Mouse (Mus musculus) forebrain, embryonic 16.5 days (tissue): ENCODE measurements around the gene Mxra7. TPM values are rescaled to one million over a fixed set of nuclear protein-coding genes. Genes with fewer than 3 reads are reported as not detected.

Experiments
- ATAC-seq: fragments of 200-750 bp; cut with Nextera tagmentation; 2 replicates; pipeline ENCODE4 v1.8.0; 2017; ENCODE audit warnings: mild to moderate bottlenecking, moderate library complexity
- H3K27ac ChIP-seq: fragments of 300-500 bp; sonication (generic); 2 replicates; pipeline ENCODE4 v1.5.1; 2014; ENCODE audit warnings: low read length, control low read depth
- H3K27me3 ChIP-seq: fragments of 300-500 bp; sonication (generic); replicated peaks from 2 replicates; pipeline ENCODE4 v1.6.1; 2014; ENCODE audit warnings: low read length; ENCODE audit not compliant: control insufficient read depth, insufficient read depth
- H3K36me3 ChIP-seq: fragments of 300-500 bp; sonication (generic); 2 replicates; pipeline ENCODE4 v1.6.1; 2014; ENCODE audit not compliant: control insufficient read depth, insufficient read depth
- H3K4me1 ChIP-seq: fragments of 300-500 bp; sonication (generic); replicated peaks from 2 replicates; pipeline ENCODE4 v1.6.1; 2014; ENCODE audit warnings: low read length; ENCODE audit not compliant: control insufficient read depth, insufficient read depth
- H3K4me2 ChIP-seq: fragments of 300-500 bp; sonication (generic); 2 replicates; pipeline ENCODE4 v1.6.1; 2014; ENCODE audit warnings: mild to moderate bottlenecking, low read length, control low read depth
- H3K4me3 ChIP-seq: fragments of 300-500 bp; sonication (generic); replicated peaks from 2 replicates; pipeline ENCODE4 v1.5.1; 2014; ENCODE audit warnings: mild to moderate bottlenecking, low read length, control low read depth
- H3K9ac ChIP-seq: fragments of 300-500 bp; sonication (generic); replicated peaks from 2 replicates; pipeline ENCODE4 v1.6.1; 2014; ENCODE audit warnings: low read depth, low read length, control low read depth
- H3K9me3 ChIP-seq: fragments of 300-500 bp; sonication (generic); 2 replicates; pipeline ENCODE4 v1.6.1; 2016; ENCODE audit warnings: low read length; ENCODE audit not compliant: control insufficient read depth
- WGBS: fragments of 180-500 bp; shearing (Covaris S2); extraction: QIAGEN DNeasy Blood & Tissue Kit; methylation state at CpG from one replicate; pipeline ENCODE4 v1.1.7; 2014; 5-methylcytosine and 5-hydroxymethylcytosine counted together
- polyA plus RNA-seq: library from polyadenylated mRNA; unstranded; fragments of >200 nt; fragmentation: Nextera tagmentation; extraction: Ambion mirVana; gene quantifications from 2 replicates; pipeline ENCODE4 v1.2.1, GENCODE M21; 2015

Gene Mxra7
- polyA plus RNA-seq, 1 experiment from 2014 or later: 7.8 TPM

DNA sequence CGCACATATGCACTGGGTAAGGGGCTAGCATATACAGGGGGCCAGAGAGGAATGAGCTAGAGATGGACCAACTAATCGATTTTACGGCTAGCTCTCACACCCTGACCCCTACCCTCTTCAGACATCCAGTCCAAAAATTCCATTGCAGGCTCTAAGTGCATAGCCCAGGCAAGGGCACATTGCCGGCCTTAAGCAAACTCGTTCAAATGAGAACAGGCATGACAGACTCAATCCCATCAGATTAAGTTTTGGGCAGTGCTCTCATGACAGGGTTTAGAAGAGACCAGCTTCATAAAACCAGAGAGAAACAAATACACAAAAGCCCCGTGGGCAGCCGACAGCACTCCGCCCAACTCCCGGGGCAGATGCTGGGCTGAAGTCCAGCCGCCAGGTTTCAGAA is 5.6 kb downstream of the Mxra7 start:
- H3K4me1 ChIP-seq: peaks cover 8% of the 10 kb centered on the region
- no peaks in the 10 kb centered on the region for H3K9me3 ChIP-seq
- H3K4me2 ChIP-seq: no peak overlapping the region
- no peak for ATAC-seq
- no peak overlapping the region for H3K9ac ChIP-seq
- 64% methylated on average over 10 of the region's 10 CpGs for WGBS
- H3K27me3 ChIP-seq: no peaks in the 10 kb centered on the region
- no peak overlapping the region for H3K4me3 ChIP-seq
- no peaks in the 10 kb centered on the region for H3K36me3 ChIP-seq
- no peak overlapping the region for H3K27ac ChIP-seq

DNA sequence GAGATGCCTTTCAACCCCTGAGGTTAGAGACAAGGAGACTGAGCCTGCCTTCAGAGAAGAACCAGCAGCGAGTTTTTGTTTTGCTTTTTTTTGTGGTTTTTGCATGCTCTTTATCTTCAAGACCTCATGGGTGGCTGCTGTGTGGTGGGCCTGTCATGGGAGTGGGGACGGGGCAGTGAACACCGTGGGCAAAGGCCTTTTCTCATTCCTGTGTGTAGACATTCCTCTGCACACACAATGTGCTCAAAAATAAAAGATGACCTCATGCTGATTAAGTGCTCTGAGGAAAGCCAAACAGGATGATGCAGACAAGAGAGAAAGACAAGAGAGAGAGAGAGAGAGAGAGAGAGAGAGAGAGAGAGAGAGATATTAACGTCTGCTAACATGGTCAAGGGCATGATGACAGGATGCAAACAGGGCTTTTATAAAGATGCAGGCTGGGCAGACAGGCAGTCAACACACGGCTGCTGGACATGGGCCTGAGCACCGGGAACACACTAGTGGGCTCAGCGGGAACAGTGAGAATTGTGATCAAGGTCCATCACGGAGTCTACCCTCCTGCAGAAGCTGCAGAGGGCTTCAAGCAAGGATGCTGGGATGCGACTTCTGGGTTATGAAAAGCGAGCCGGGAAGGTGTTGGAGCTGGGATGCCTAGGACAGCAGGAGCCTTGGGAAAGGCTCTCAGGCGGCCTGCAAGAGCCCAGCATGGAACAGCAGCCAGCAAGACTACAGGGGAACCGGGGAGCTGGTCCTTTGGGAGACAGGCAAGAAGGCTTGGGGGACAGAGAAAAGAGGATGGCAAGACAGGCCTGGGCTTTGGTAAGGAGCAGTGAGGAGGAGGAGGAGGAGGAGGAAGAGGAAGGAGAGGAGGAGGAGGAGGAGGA is 6.5 kb downstream of the Mxra7 start:
- H3K27me3 ChIP-seq: no peaks in the 10 kb centered on the region
- 54% methylated on average over 13 of the region's 13 CpGs for WGBS
- no peak for ATAC-seq
- H3K4me2 ChIP-seq: no peak overlapping the region
- H3K9me3 ChIP-seq: no peaks in the 10 kb centered on the region
- H3K9ac ChIP-seq: no peak overlapping the region
- H3K4me1 ChIP-seq: no peaks in the 10 kb centered on the region
- no peak overlapping the region for H3K4me3 ChIP-seq
- H3K36me3 ChIP-seq: no peaks in the 10 kb centered on the region
- no peak overlapping the region for H3K27ac ChIP-seq

- ATAC-seq: no peak
- Histone ChIP-seq H3K27me3 (no peaks in the 10 kb centered on the region), H3K9ac (no peak overlapping the region), H3K36me3 (no peaks in the 10 kb centered on the region), H3K4me3 (no peak overlapping the region), H3K4me2 (no peak overlapping the region), H3K9me3 (no peaks in the 10 kb centered on the region), H3K27ac (no peak overlapping the region), H3K4me1 (peaks cover 3% of the 10 kb centered on the region)
- 74% methylated on average over 5 of the region's 5 CpGs for WGBS
Observed at GRCm38 (mm10) chr11:116819932-116820593, 7.8 kb downstream of the Mxra7 start.

DNA sequence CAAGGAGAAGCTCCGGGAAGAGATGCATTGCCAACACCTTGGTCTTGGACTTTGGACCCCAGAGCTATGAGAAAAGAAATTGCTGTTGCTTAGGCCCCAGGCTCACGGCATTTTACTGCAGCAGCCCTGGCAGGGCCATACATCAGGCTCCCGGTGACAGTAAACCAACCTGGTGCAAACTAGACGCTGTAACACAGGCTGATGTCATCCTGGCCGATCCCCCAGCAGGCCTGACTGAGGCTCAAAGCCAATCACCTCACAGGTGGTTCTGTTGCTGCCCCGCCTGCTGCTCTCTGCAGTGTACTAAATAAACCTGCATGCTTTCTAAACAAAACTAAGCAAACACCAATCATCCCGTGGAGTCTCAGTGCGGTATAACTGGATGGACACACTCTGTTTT is 9.1 kb downstream of the Mxra7 start:
- H3K4me1 ChIP-seq: peaks cover 17% of the 10 kb centered on the region
- H3K36me3 ChIP-seq: no peaks in the 10 kb centered on the region
- H3K27me3 ChIP-seq: no peaks in the 10 kb centered on the region
- no peak overlapping the region for H3K4me3 ChIP-seq
- H3K9ac ChIP-seq: no peak overlapping the region
- no peak overlapping the region for H3K4me2 ChIP-seq
- no peak overlapping the region for H3K27ac ChIP-seq
- WGBS: 73% methylated on average over 8 of the region's 8 CpGs
- H3K9me3 ChIP-seq: no peaks in the 10 kb centered on the region
- ATAC-seq: no peak

GRCm38 (mm10) chr11:116817567-116817966 is 10.3 kb downstream of the Mxra7 start:
- Histone ChIP-seq H3K4me3 (no peak overlapping the region), H3K27me3 (no peaks in the 10 kb centered on the region), H3K27ac (no peak overlapping the region), H3K36me3 (no peaks in the 10 kb centered on the region), H3K4me1 (peaks cover 22% of the 10 kb centered on the region), H3K9me3 (no peaks in the 10 kb centered on the region), H3K9ac (no peak overlapping the region), H3K4me2 (no peak overlapping the region)
- 97% methylated on average over 5 of the region's 5 CpGs for WGBS
- ATAC-seq: no peak

DNA sequence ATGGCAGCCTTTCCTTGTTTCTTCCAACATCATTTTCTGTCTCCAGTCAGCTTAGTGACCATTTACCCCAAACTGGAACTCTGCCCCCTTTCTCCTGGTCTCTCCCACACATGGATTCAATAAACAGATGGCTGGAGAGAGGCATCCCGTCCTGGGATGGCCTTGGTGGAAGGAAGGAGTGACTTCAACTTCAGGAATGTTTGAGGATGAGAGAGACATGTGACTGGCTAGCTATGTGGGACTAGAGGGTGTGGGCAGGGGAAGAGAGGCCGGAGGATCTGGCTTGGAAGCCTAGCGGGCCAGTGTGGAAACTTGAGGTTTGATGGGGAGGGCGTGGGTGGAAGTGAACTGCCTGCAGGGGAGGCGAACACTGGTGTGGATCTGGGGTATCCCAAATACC is 11.1 kb downstream of the Mxra7 start:
- Histone ChIP-seq H3K9me3 (no peaks in the 10 kb centered on the region), H3K27ac (no peak overlapping the region), H3K4me1 (peaks cover 29% of the 10 kb centered on the region), H3K27me3 (no peaks in the 10 kb centered on the region), H3K36me3 (no peaks in the 10 kb centered on the region), H3K4me2 (no peak overlapping the region), H3K9ac (no peak overlapping the region), H3K4me3 (no peak overlapping the region)
- 90% methylated on average over 5 of the region's 5 CpGs for WGBS
- no peak for ATAC-seq

- 28% methylated on average over 7 of the region's 7 CpGs for WGBS
- Histone ChIP-seq H3K4me2 (no peak overlapping the region), H3K27me3 (no peaks in the 10 kb centered on the region), H3K4me3 (no peak overlapping the region), H3K27ac (peak overlapping the region; percentile 24), H3K9ac (0 out of 2 replicates have a peak overlapping the region, but pooled peaks have one; percentile 18), H3K4me1 (peaks cover 42% of the 10 kb centered on the region), H3K36me3 (no peaks in the 10 kb centered on the region), H3K9me3 (no peaks in the 10 kb centered on the region)
- ATAC-seq: no peak
Observed at GRCm38 (mm10) chr11:116814884-116815415, 12.9 kb downstream of the Mxra7 start.

DNA sequence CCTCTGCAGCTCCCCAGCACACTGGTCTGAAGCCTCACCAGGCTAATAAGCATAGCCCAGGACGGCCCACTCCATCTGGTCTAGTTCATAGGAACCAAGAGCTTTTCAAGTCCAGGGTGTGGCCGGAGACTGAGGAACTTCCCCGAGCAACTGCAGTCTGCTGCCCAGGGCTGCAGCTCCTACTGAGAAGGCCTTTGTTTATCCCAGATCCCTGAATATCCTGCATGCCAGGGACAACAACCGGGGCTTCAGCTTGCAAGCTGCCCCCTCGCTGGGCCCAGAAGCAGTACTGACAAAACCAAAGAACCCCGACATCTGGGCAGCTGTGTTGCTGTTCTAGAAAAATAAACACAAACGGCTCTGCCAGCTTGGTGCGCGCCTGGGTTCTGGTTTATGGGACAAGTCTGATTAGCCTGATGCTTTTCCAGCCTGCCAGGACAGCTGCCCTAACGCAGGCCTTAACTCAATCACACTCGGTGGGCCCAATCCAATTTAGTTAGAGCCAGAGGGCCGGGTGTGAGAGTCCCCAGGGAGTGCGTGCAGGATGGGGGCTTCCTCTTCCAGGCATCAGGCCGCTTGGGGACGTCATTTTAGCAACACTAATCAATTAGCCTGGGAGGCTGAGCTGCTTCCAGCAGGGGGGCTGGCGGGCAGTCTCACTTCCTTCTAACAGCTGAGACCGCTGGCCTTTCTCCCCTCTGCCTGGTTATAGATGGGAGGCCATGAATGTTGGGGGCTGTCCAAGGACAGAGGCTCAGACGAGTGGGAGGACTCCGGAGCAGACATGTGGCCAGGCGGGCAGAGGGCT is 13.6 kb downstream of the Mxra7 start:
- Histone ChIP-seq H3K27ac (peak overlapping the region; percentile 24), H3K36me3 (no peaks in the 10 kb centered on the region), H3K27me3 (no peaks in the 10 kb centered on the region), H3K9ac (0 out of 2 replicates have a peak overlapping the region, but pooled peaks have one; percentile 18), H3K4me3 (no peak overlapping the region), H3K9me3 (no peaks in the 10 kb centered on the region), H3K4me2 (no peak overlapping the region), H3K4me1 (peaks cover 42% of the 10 kb centered on the region)
- WGBS: 7% methylated on average over 20 of the region's 20 CpGs
- no peak for ATAC-seq

- no peak overlapping the region for H3K4me2 ChIP-seq
- 74% methylated on average over 13 of the region's 13 CpGs for WGBS
- no peak for ATAC-seq
- no peaks in the 10 kb centered on the region for H3K27me3 ChIP-seq
- no peak overlapping the region for H3K4me3 ChIP-seq
- H3K27ac ChIP-seq: no peak overlapping the region
- H3K4me1 ChIP-seq: peaks cover 43% of the 10 kb centered on the region
- H3K9ac ChIP-seq: no peak overlapping the region
- H3K9me3 ChIP-seq: no peaks in the 10 kb centered on the region
- H3K36me3 ChIP-seq: no peaks in the 10 kb centered on the region
Observed at GRCm38 (mm10) chr11:116813610-116814009, 14.2 kb downstream of the Mxra7 start.
